Mouse (Mus musculus): Measurements from ENCODE around the gene Gar1. TPM values are rescaled to one million over a fixed set of nuclear protein-coding genes. Genes with fewer than 3 reads are reported as not detected.

The Gar1 gene
- polyA plus RNA-seq, 1 experiment from 2014 or later = 48.4 TPM

GRCm38 (mm10) chr3:129824146-129824545 is 7.0 kb downstream of the Gar1 start:
- no peak overlapping the region for H3K4me2 ChIP-seq (replicated peaks; ENCODE audit: low read depth)
- no peak for ATAC-seq (ENCODE audit: low FRiP score, low TSS enrichment)
- H3K9ac ChIP-seq (ENCODE audit: low read length) = no peak overlapping the region
- no peaks in the 10 kb centered on the region for H3K27me3 ChIP-seq (ENCODE audit: control insufficient read depth, insufficient read depth, low read length)
- H3K4me3 ChIP-seq (ENCODE audit: low read depth, low read length) = no peak overlapping the region
- peaks cover 5% of the 10 kb centered on the region; the same call in 1 of the 2 replicates for H3K36me3 ChIP-seq (ENCODE audit: control insufficient read depth, insufficient read depth, low read length)
- no peak overlapping the region for H3K27ac ChIP-seq (replicated peaks)
- H3K9me3 ChIP-seq (ENCODE audit: control insufficient read depth, low read length) = no peaks in the 10 kb centered on the region
- WGBS = 80% methylated on average over 4 of the region's 4 CpGs
- H3K4me1 ChIP-seq (replicated peaks; ENCODE audit: control insufficient read depth, insufficient read depth) = no peaks in the 10 kb centered on the region
- DNase-seq (ENCODE audit: low spot score) = no peak
- no peak for TF ChIP-seq CTCF (IDR thresholded peaks at IDR 0.05; ENCODE audit: low read depth)
- no peak for TF ChIP-seq EP300 (optimal IDR thresholded peaks at IDR 0.05)

GRCm38 (mm10) chr3:129823293-129823692 is 7.9 kb downstream of the Gar1 start:
- Histone ChIP-seq H3K4me2 (replicated peaks; ENCODE audit: low read depth) (no peak overlapping the region), H3K27ac (replicated peaks) (no peak overlapping the region), H3K4me3 (ENCODE audit: low read depth, low read length) (no peak overlapping the region), H3K36me3 (ENCODE audit: control insufficient read depth, insufficient read depth, low read length) (peaks cover 5% of the 10 kb centered on the region; the same call in 1 of the 2 replicates), H3K9ac (ENCODE audit: low read length) (no peak overlapping the region), H3K4me1 (replicated peaks; ENCODE audit: control insufficient read depth, insufficient read depth) (no peaks in the 10 kb centered on the region), H3K27me3 (ENCODE audit: control insufficient read depth, insufficient read depth, low read length) (no peaks in the 10 kb centered on the region), H3K9me3 (ENCODE audit: control insufficient read depth, low read length) (no peaks in the 10 kb centered on the region)
- TF ChIP-seq EP300 (optimal IDR thresholded peaks at IDR 0.05) (no peak), CTCF (IDR thresholded peaks at IDR 0.05; ENCODE audit: low read depth) (peak; percentile 76)
- 48% methylated on average over 5 of the region's 5 CpGs for WGBS
- ATAC-seq (ENCODE audit: low FRiP score, low TSS enrichment) = peak; percentile 67; the same call in 1 of the 2 replicates
- no peak for DNase-seq (ENCODE audit: low spot score)

- no peak within 1 kb of the TSS for H3K9ac ChIP-seq (ENCODE audit: low read length)
- no peak for TF ChIP-seq CTCF (IDR thresholded peaks at IDR 0.05; ENCODE audit: low read depth)
- TF ChIP-seq EP300 (optimal IDR thresholded peaks at IDR 0.05) = no peak
- 90% methylated on average over 11 of the region's 11 CpGs for WGBS
- H3K4me1 ChIP-seq (replicated peaks; ENCODE audit: control insufficient read depth, insufficient read depth) = no peaks in the 10 kb centered on the region
- H3K27ac ChIP-seq (replicated peaks) = no peak within 1 kb of the TSS
- H3K36me3 ChIP-seq (ENCODE audit: control insufficient read depth, insufficient read depth, low read length) = peaks cover 5% of the 10 kb centered on the region; the same call in 1 of the 2 replicates
- H3K27me3 ChIP-seq (ENCODE audit: control insufficient read depth, insufficient read depth, low read length) = no peaks in the 10 kb centered on the region
- H3K9me3 ChIP-seq (ENCODE audit: control insufficient read depth, low read length) = no peaks in the 10 kb centered on the region
- no peak for DNase-seq (ENCODE audit: low spot score)
- H3K4me3 ChIP-seq (ENCODE audit: low read depth, low read length) = no peak within 1 kb of the TSS
- ATAC-seq (ENCODE audit: low FRiP score, low TSS enrichment) = no peak
- no peak within 1 kb of the TSS for H3K4me2 ChIP-seq (replicated peaks; ENCODE audit: low read depth)
Observed at GRCm38 (mm10) chr3:129822206-129822775, 8.9 kb downstream of the Gar1 start, which contains the start of gene Rrh. Gene Rrh (minus strand): TSS chr3:129822587.

- H3K4me1 ChIP-seq (replicated peaks; ENCODE audit: control insufficient read depth, insufficient read depth) = no peaks in the 10 kb centered on the region
- no peak overlapping the region for H3K4me2 ChIP-seq (replicated peaks; ENCODE audit: low read depth)
- WGBS = 75% methylated on average over 8 of the region's 8 CpGs
- ATAC-seq (ENCODE audit: low FRiP score, low TSS enrichment) (no peak), DNase-seq (ENCODE audit: low spot score) (no peak)
- H3K9me3 ChIP-seq (ENCODE audit: control insufficient read depth, low read length) = no peaks in the 10 kb centered on the region
- TF ChIP-seq EP300 (optimal IDR thresholded peaks at IDR 0.05) (no peak), CTCF (IDR thresholded peaks at IDR 0.05; ENCODE audit: low read depth) (no peak)
- no peaks in the 10 kb centered on the region for H3K27me3 ChIP-seq (ENCODE audit: control insufficient read depth, insufficient read depth, low read length)
- H3K27ac ChIP-seq (replicated peaks) = no peak overlapping the region
- no peak overlapping the region for H3K9ac ChIP-seq (ENCODE audit: low read length)
- H3K36me3 ChIP-seq (ENCODE audit: control insufficient read depth, insufficient read depth, low read length) = peaks cover 5% of the 10 kb centered on the region; the same call in 1 of the 2 replicates
- no peak overlapping the region for H3K4me3 ChIP-seq (ENCODE audit: low read depth, low read length)
Observed at GRCm38 (mm10) chr3:129821736-129822135, 9.5 kb downstream of the Gar1 start.

GRCm38 (mm10) chr3:129820847-129821246 is 10.3 kb downstream of the Gar1 start:
- Histone ChIP-seq H3K27ac (replicated peaks) (no peak overlapping the region), H3K4me1 (replicated peaks; ENCODE audit: control insufficient read depth, insufficient read depth) (no peaks in the 10 kb centered on the region), H3K4me2 (replicated peaks; ENCODE audit: low read depth) (no peak overlapping the region), H3K9me3 (ENCODE audit: control insufficient read depth, low read length) (no peaks in the 10 kb centered on the region), H3K36me3 (ENCODE audit: control insufficient read depth, insufficient read depth, low read length) (peaks cover 5% of the 10 kb centered on the region; the same call in 1 of the 2 replicates), H3K9ac (ENCODE audit: low read length) (no peak overlapping the region), H3K4me3 (ENCODE audit: low read depth, low read length) (no peak overlapping the region), H3K27me3 (ENCODE audit: control insufficient read depth, insufficient read depth, low read length) (no peaks in the 10 kb centered on the region)
- DNase-seq (ENCODE audit: low spot score) (no peak), ATAC-seq (ENCODE audit: low FRiP score, low TSS enrichment) (no peak)
- WGBS = 73% methylated on average over 9 of the region's 9 CpGs
- no peak for TF ChIP-seq EP300 (optimal IDR thresholded peaks at IDR 0.05)
- no peak for TF ChIP-seq CTCF (IDR thresholded peaks at IDR 0.05; ENCODE audit: low read depth)

GRCm38 (mm10) chr3:129803765-129804164 is 27.4 kb downstream of the Gar1 start, which contains the start of gene Lrit3:
Gene Lrit3 (minus strand): TSS chr3:129804030.
- H3K4me1 ChIP-seq (replicated peaks; ENCODE audit: control insufficient read depth, insufficient read depth) = no peaks in the 10 kb centered on the region
- WGBS = 66% methylated on average over 10 of the region's 10 CpGs
- no peak within 1 kb of the TSS for H3K9ac ChIP-seq (ENCODE audit: low read length)
- DNase-seq (ENCODE audit: low spot score) (no peak), ATAC-seq (ENCODE audit: low FRiP score, low TSS enrichment) (0 out of 2 replicates have a peak, but pooled peaks have one; percentile 56)
- H3K27me3 ChIP-seq (ENCODE audit: control insufficient read depth, insufficient read depth, low read length) = no peaks in the 10 kb centered on the region
- H3K9me3 ChIP-seq (ENCODE audit: control insufficient read depth, low read length) = no peaks in the 10 kb centered on the region
- 0 out of 2 replicates have a peak within 1 kb of the TSS, but pooled peaks have one; percentile 4 for H3K4me3 ChIP-seq (ENCODE audit: low read depth, low read length)
- H3K4me2 ChIP-seq (replicated peaks; ENCODE audit: low read depth) = peak within 1 kb of the TSS; percentile 29
- no peak for TF ChIP-seq CTCF (IDR thresholded peaks at IDR 0.05; ENCODE audit: low read depth)
- TF ChIP-seq EP300 (optimal IDR thresholded peaks at IDR 0.05) = no peak
- H3K27ac ChIP-seq (replicated peaks) = no peak within 1 kb of the TSS
- no peaks in the 10 kb centered on the region for H3K36me3 ChIP-seq (ENCODE audit: control insufficient read depth, insufficient read depth, low read length)
